In the genomic region with DNA sequence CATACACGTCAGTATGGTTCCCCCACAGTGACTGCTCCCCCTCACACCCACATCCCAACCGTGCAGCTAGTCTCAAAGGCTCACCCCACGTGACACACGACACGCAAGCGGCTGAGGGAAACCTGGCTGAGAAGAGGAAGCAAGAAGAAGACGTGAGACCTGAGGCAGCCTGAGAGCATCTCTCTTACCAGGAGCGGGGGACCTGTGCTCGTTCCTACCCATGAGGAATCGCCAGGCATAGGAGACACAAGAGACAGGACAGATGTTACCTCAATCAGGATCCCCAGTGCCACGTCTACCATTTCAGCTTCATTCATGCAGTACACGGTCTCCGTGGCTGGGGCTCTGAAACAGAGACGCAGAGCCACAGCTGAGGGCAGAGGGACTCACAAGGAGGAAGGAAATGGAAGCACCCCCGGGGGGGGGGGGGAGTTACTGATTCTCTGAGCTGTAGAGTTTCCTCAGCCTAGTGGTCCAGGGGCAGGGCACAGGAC, we compare ENCODE assay signal across 9 mouse cellular contexts. TPM values are rescaled to one million over a fixed set of nuclear protein-coding genes. Genes with fewer than 3 reads are reported as not detected.
DNase-seq lines count a peak whose midpoint lies in the region; ATAC-seq and TF ChIP-seq lines count a peak whose summit lies in the region.
"Had no signal": no experiment of that assay in that cellular context is flagged by ENCODE, and none has a peak within 500 bp of the region (broad histone marks: within the 10 kb centered on the region; RNA-seq: fewer than 3 reads in every experiment).

No protein-coding gene starts in this region.

- no peaks in the 10 kb centered on the region for H3K9me3 ChIP-seq in heart, embryonic 15.5 days (replicated peaks)
- H3K9me3 ChIP-seq in midbrain, embryonic 13.5 days: no peaks in the 10 kb centered on the region
- H3K9me3 ChIP-seq: hindbrain, embryonic 15.5 days had no signal

- no peak overlapping the region for H3K9ac ChIP-seq in heart, embryonic 15.5 days
- H3K9ac ChIP-seq in midbrain, embryonic 13.5 days (replicated peaks): no peak overlapping the region
- H3K9ac ChIP-seq: hindbrain, embryonic 15.5 days had no signal

- no peaks in the 10 kb centered on the region; the same call in 1 of the 2 replicates for H3K36me3 ChIP-seq in kidney, adult 2 months (ENCODE audit: control insufficient read depth, insufficient read depth, low read length)
- peaks cover 2% of the 10 kb centered on the region; the same call in 1 of the 2 replicates for H3K36me3 ChIP-seq in heart, embryonic 15.5 days
- peaks cover 9% of the 10 kb centered on the region; the same call in 1 of the 2 replicates for H3K36me3 ChIP-seq in midbrain, embryonic 13.5 days
- H3K36me3 ChIP-seq: hindbrain, embryonic 15.5 days had no signal

- 61% methylated on average over 15 of the region's 15 CpGs for WGBS in kidney, adult 2 months
- 76% methylated on average over 15 of the region's 15 CpGs for WGBS in heart, embryonic 15.5 days
- WGBS in midbrain, embryonic 13.5 days: 90% methylated on average over 15 of the region's 15 CpGs

- peaks cover 10% of the 10 kb centered on the region for H3K4me1 ChIP-seq in kidney, adult 2 months (ENCODE audit: control insufficient read depth, insufficient read depth, low read length)
- peaks cover 53% of the 10 kb centered on the region for H3K4me1 ChIP-seq in heart, embryonic 15.5 days (replicated peaks)
- peaks cover 20% of the 10 kb centered on the region for H3K4me1 ChIP-seq in midbrain, embryonic 13.5 days (replicated peaks)

- peak overlapping the region; percentile 79 for H3K27ac ChIP-seq in kidney, adult 2 months (ENCODE audit: insufficient read depth, low read depth, low read length)
- peak overlapping the region; percentile 94 for H3K27ac ChIP-seq in heart, embryonic 15.5 days
- H3K27ac ChIP-seq in midbrain, embryonic 13.5 days: no peak overlapping the region

- TF ChIP-seq POLR2A in kidney, adult 2 months (IDR thresholded peaks at IDR 0.05; ENCODE audit: low read depth, low read length): peak; percentile 17

- ATAC-seq in heart, embryonic 15.5 days (replicated peaks; ENCODE audit: insufficient number of reproducible peaks, insufficient read depth, low FRiP score, low read depth): no peak
- ATAC-seq in megakaryocyte-erythroid progenitor cell, adult 5-6 weeks (replicated peaks; ENCODE audit: low FRiP score, low TSS enrichment, poor library complexity, severe bottlenecking): no peak
- no peak for ATAC-seq in midbrain, embryonic 13.5 days

- peak overlapping the region; percentile 14; the same call in 1 of the 2 replicates for H3K4me2 ChIP-seq in heart, embryonic 15.5 days
- no peak overlapping the region for H3K4me2 ChIP-seq in midbrain, embryonic 13.5 days (replicated peaks)
- H3K4me2 ChIP-seq: hindbrain, embryonic 15.5 days had no signal

- H3K27me3 ChIP-seq in kidney, adult 2 months (replicated peaks; ENCODE audit: control insufficient read depth, insufficient read depth, low read length): no peaks in the 10 kb centered on the region
- no peaks in the 10 kb centered on the region for H3K27me3 ChIP-seq in heart, embryonic 15.5 days
- no peaks in the 10 kb centered on the region for H3K27me3 ChIP-seq in midbrain, embryonic 13.5 days
- H3K27me3 ChIP-seq: hindbrain, embryonic 15.5 days had no signal

- peak overlapping the region; percentile 27; the same call in 1 of the 2 replicates for H3K4me3 ChIP-seq in kidney, adult 2 months (ENCODE audit: insufficient read depth, low read depth, low read length)
- no peak overlapping the region for H3K4me3 ChIP-seq in heart, embryonic 15.5 days
- no peak overlapping the region for H3K4me3 ChIP-seq in midbrain, embryonic 13.5 days (replicated peaks)
- H3K4me3 ChIP-seq: hindbrain, embryonic 15.5 days had no signal

- TF ChIP-seq CTCF in kidney, adult 2 months (conservative IDR thresholded peaks at IDR 0.05; ENCODE audit: insufficient read depth, insufficient read length, low read depth, low read length): no peak

- no peak for DNase-seq in kidney, adult 2 months
- DNase-seq in kidney, adult 11 months: no peak
- DNase-seq in MEL-GATA-1-ER (ENCODE audit: extremely low read depth, low read depth): peak; percentile 79
- peak; percentile 55 for DNase-seq in lung, postnatal 36 days
- peak; percentile 77 to 86 for DNase-seq in thymus, postnatal 10 days (ENCODE audit: low spot score in 2 of 2)

RNA-seq across cellular contexts. Expression of gene Cyren, which starts 2.5 kb away (rescaled TPM):
- polyA plus RNA-seq in kidney, adult 2 months (2012; rRNA removed): 6.4 and 6.7 TPM in 2 replicates
- polyA plus RNA-seq in heart, embryonic 15.5 days (2015; fragmentation: Nextera tagmentation; extraction: Ambion mirVana): 7.6 and 9.6 TPM in 2 replicates
- total RNA-seq in megakaryocyte-erythroid progenitor cell, adult 5-6 weeks (2014; fragmentation: Nextera tagmentation): 12.3 and 27.8 TPM in 2 replicates
- total RNA-seq in megakaryocyte-erythroid progenitor cell, adult 5-6 weeks (2017): 5.6 and 8.5 TPM in 2 replicates
- polyA plus RNA-seq in midbrain, embryonic 13.5 days (2015; fragmentation: Nextera tagmentation; extraction: Ambion mirVana): 11.6 and 12.1 TPM in 2 replicates

RNA-seq across cellular contexts. Expression of gene Tmem140, which starts 12.4 kb away (rescaled TPM):
- polyA plus RNA-seq in kidney, adult 2 months (2012; rRNA removed): 37.5 and 43.8 TPM in 2 replicates
- polyA plus RNA-seq in heart, embryonic 15.5 days (2015; fragmentation: Nextera tagmentation; extraction: Ambion mirVana): 1.4 and 2.2 TPM in 2 replicates
- total RNA-seq in megakaryocyte-erythroid progenitor cell, adult 5-6 weeks (2014; fragmentation: Nextera tagmentation): 1.8 and 1.9 TPM in 2 replicates
- total RNA-seq in megakaryocyte-erythroid progenitor cell, adult 5-6 weeks (2017): 2.2 and 3.7 TPM in 2 replicates
- polyA plus RNA-seq in midbrain, embryonic 13.5 days (2015; fragmentation: Nextera tagmentation; extraction: Ambion mirVana): 0.96 and 1.5 TPM in 2 replicates

RNA-seq across cellular contexts. Expression of gene Wdr91, which starts 35.4 kb away (rescaled TPM):
- polyA plus RNA-seq in kidney, adult 2 months (2012; rRNA removed): 56.0 and 60.5 TPM in 2 replicates
- polyA plus RNA-seq in heart, embryonic 15.5 days (2015; fragmentation: Nextera tagmentation; extraction: Ambion mirVana): 7.8 and 10.7 TPM in 2 replicates
- total RNA-seq in megakaryocyte-erythroid progenitor cell, adult 5-6 weeks (2014; fragmentation: Nextera tagmentation): 19.9 and 24.4 TPM in 2 replicates
- total RNA-seq in megakaryocyte-erythroid progenitor cell, adult 5-6 weeks (2017): 24.4 and 37.8 TPM in 2 replicates
- polyA plus RNA-seq in midbrain, embryonic 13.5 days (2015; fragmentation: Nextera tagmentation; extraction: Ambion mirVana): 12.0 and 13.9 TPM in 2 replicates

RNA-seq across cellular contexts. Expression of gene Stra8, which starts 44.6 kb away (rescaled TPM):
- polyA plus RNA-seq in kidney, adult 2 months (2012; rRNA removed): not detected in 2 replicates
- not detected in 2 replicates for polyA plus RNA-seq in heart, embryonic 15.5 days (2015; fragmentation: Nextera tagmentation; extraction: Ambion mirVana)
- total RNA-seq in megakaryocyte-erythroid progenitor cell, adult 5-6 weeks (2014; fragmentation: Nextera tagmentation): not detected in 2 replicates
- not detected in 2 replicates for total RNA-seq in megakaryocyte-erythroid progenitor cell, adult 5-6 weeks (2017)
- not detected in 2 replicates for polyA plus RNA-seq in midbrain, embryonic 13.5 days (2015; fragmentation: Nextera tagmentation; extraction: Ambion mirVana)
- polyA plus RNA-seq: hindbrain, embryonic 15.5 days had no signal

Comparison
In these comparisons a context has a peak if more than half of its experiments do, and no peak if none do; other contexts are left out.
1. DNase-seq: peak in MEL-GATA-1-ER (single experiment), lung, postnatal 36 days (single experiment) and thymus, postnatal 10 days (2 of 2); none in kidney, adult 2 months (single experiment) and kidney, adult 11 months (single experiment).
2. RNA of gene Tmem140, which starts 12.4 kb away (polyA plus RNA-seq): 37.5 to 43.8 TPM in kidney, adult 2 months; 1.4 to 2.2 TPM in heart, embryonic 15.5 days and 0.96 to 1.5 TPM in midbrain, embryonic 13.5 days; every median in the first group is over 10 times any median in the second.